Mouse (Mus musculus) frontal cortex, adult 2 months (tissue): ENCODE results near the gene Dgkq. TPM values are rescaled to one million over a fixed set of nuclear protein-coding genes. Genes with fewer than 3 reads are reported as not detected.
A peak's percentile ranks its signal among the peaks of the same experiment; 100 is the strongest.

Experiments used
- DNase-seq, 2 experiments: peaks; one replicate each; pipeline ENCODE4 v3.0.0; 2022; ENCODE audit warnings: low spot score in 1 of 2; ENCODE audit errors: extremely low spot score in 1 of 2
- polyA plus RNA-seq: library from polyadenylated mRNA; depleted of rRNA; stranded (reverse); fragments of >200 nt; gene quantifications from 2 replicates; pipeline ENCODE4 v1.2.3, GENCODE M21; 2012; rRNA removed

Gene Dgkq
- polyA plus RNA-seq, result 52.4 and 59.1 TPM in 2 replicates

- peak; percentile 84 to 92 for DNase-seq
Observed at GRCm38 (mm10) chr5:108668977-108669936, at the start of gene Dgkq. Dgkq (minus strand) TSS chr5:108669672.

- DNase-seq, result no peak
Observed at GRCm38 (mm10) chr5:108718051-108718450, 48.6 kb upstream of the Dgkq start.

GRCm38 (mm10) chr5:108715974-108716373 is 46.5 kb upstream of the Dgkq start:
- no peak for DNase-seq

GRCm38 (mm10) chr5:108714149-108714548 is 44.7 kb upstream of the Dgkq start:
- DNase-seq, result peak in 1 of 2 experiments; percentile 36

DNA sequence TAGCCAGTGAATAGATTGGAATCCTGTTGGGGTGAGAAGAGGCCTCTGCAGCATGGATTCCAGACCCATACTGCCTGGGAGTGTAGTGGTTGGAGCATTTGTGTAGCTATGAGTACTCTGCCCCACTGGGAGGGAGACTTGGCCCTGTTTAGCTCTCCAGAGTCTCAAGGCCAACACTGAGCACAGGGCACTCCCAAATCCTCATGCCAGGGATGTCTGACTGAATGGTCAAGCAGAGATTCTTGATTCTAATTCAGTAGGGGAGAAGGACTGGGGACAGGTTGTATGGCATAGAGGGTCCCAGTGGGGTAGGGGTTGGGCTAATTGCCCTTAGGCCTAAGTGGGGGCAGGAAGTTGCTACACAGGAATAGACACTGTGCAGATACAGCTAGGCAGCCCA is 44.2 kb upstream of the Dgkq start:
- DNase-seq, result no peak

DNA sequence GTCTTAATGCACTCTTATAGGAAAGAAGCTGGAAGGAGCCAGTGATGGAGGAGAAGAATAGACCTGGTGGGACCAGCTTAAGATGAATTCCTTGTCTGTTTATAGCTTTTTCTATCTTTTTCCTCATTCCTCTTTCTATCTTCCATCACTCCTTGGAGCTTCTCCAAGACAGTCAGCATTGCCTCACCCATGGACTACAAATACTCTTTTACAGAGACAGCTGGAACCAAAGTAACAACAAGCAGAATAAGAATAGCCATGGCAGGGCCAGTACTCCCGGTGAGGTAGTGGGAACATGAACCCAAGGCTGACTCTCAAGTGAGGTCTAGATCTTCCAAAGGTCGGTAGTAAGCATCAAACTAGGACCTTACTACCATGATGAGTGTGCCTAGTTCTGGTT is 43.6 kb upstream of the Dgkq start:
- no peak for DNase-seq

GRCm38 (mm10) chr5:108711968-108712367 is 42.5 kb upstream of the Dgkq start:
- DNase-seq, result no peak

DNA sequence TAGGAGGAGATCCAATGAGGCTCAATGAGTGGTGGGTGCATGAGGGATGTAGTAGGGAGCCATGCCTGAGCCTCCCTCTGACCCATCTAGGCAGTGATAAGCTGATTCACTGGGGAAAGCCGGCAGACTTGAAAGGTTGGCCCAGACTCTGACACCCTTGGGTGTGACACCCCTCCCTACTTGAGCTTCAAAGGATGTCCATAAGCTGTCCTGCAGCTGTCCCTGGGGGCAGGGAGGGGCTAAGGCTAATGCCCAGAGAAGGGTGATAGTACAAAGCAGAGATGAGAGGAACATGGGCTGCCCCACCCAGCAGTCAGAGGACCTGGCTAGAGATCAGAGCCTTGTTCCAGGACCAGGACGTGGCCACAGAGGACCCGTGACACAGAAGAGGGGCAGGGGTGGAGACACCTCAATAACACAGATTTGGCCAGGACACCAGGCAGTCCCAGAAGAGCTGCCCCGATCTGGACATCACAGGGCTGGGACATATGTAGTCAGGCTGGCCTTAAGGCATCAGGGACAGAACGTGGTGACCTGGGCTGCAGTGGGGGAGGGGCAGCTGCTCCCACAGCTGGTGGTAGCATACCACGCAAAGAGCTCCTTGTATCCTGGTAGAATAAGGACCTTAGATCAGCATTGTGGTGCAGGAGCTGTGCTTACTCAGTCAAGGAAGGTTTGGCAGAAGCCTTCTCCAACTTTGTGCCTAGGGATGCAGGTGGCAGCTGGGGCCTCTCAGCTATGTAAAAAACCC is 39.7 kb upstream of the Dgkq start:
- DNase-seq, result no peak

- DNase-seq, result no peak
Observed at GRCm38 (mm10) chr5:108708419-108708818, 38.9 kb upstream of the Dgkq start.

DNA sequence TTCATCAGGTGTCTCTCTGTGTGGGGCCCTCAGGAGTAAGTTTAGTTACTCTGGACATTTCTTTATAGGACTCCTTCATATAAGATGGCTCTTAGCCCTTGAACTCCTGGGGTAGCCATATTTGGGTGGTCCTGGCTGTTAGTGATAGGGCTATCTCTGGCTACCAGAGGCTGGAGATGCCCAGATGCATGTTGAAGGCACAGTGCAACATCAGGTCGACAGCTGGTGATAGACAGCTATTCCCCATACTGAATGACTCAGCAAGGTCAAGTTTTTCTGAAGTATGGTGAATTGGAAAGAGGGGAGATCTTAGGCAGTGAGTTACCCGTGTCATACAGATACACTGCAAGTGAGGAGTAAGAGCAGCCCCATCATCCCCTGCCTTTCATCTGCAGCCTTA is 38.3 kb upstream of the Dgkq start:
- DNase-seq, result no peak

DNA sequence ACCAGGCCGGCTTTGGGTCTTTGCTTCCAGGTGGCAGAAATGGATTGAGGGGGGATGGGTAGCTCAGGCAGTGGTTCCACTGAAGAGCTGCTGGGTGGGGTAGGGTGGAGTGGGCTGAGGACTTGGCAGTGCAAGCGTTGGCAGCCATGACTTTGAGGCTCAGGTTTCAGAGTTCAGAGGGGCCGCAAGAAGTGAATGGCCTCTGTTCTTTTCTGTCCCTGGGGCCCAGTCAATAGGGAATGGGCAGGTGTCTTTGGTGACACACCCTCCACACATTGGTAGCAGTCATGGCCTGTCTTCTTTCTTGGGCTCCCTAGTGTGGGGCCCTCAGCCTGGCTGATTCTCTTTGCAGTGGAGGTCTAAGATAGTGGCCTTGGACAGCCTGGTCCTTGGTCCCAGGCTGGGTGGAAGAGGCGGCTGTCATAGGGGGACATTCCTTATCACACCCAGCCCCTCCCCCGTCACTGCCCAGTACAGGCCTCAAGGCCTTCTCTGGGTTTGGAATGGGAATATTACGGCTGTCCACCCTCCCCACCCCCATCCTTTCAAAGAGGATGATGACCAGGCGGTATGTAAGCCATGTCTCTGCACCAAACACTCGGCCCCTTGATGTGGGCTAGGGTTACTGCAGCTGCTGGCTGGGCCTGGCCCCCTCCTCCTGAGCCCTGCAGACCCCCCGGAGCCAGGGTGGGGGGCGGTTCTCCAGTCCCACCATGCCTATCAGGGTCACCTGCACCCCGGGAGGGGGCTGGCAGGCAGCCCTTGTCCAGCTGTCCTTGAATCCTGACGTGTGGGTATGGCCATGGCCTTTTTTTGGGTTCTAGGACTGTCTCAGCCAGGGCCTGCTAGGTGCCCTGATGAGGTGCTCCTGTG is 34.5 kb upstream of the Dgkq start:
- no peak for DNase-seq

GRCm38 (mm10) chr5:108701341-108702021 is 32.0 kb upstream of the Dgkq start:
- no peak for DNase-seq

DNA sequence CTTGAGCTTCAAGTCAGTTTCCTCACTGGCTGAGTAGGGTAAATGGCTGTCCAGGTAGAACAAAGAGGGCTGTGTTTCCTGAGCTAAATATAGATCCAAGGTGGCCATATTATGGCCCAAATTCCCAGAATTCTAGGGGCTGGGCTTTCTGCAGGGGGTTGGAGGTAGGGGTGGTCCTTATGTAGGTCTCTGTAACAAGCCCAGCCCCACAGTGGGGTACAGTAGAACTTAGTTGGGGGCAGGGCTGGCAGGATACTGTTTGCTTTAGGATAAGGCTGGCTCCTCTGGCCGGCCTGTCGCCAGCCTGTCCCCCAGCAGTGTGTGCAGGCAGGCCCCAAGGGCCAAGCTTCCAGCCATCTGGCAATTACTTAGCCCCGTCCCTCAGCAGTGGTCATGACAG is 30.9 kb upstream of the Dgkq start:
- no peak for DNase-seq

GRCm38 (mm10) chr5:108697341-108697753 is 27.9 kb upstream of the Dgkq start:
- peak; percentile 63 to 71 for DNase-seq

- no peak for DNase-seq
Observed at GRCm38 (mm10) chr5:108696542-108696941, 27.1 kb upstream of the Dgkq start.

GRCm38 (mm10) chr5:108695861-108696260 is 26.4 kb upstream of the Dgkq start:
- no peak for DNase-seq

- no peak for DNase-seq
Observed at GRCm38 (mm10) chr5:108694352-108695261, 25.1 kb upstream of the Dgkq start.

GRCm38 (mm10) chr5:108693872-108694288 is 24.4 kb upstream of the Dgkq start:
- DNase-seq, result peak in 1 of 2 experiments; percentile 70

- DNase-seq, result no peak
Observed at GRCm38 (mm10) chr5:108692271-108692670, 22.8 kb upstream of the Dgkq start, which contains the start of gene Fgfrl1. Fgfrl1 (plus strand) TSS chr5:108692382.
